In the genomic region with DNA sequence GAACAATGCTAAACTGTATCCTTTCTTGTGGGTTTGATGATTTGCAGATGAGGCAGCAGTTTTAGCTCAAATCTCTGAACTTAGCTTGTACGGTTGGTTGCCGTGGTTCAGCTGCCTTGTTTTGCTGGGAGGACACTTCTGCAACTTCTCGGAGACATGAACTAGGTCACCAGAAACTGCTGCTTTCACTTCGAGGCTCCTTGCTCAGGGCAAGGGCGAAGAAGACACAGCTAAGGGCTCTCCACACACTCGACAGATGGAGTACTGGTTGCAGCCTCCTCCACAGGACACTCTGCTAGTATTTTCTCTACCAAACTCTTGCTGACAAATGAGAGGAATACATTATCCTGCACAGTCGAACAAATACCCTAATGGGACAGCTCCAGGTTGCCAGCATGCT, we compare ENCODE assay signal across 12 mouse cellular contexts.
DNase-seq lines count a peak whose midpoint lies in the region; ATAC-seq lines count a peak whose summit lies in the region.
"Had no signal": no experiment of that assay in that cellular context is flagged by ENCODE, and none has a peak within 500 bp of the region (broad histone marks: within the 10 kb centered on the region; RNA-seq: fewer than 3 reads in every experiment).

No protein-coding gene starts in this region.

- DNase-seq in cerebellum, adult 11 months, result peak; percentile 5
- no peak for DNase-seq in cerebellum, postnatal 25 days
- peak; percentile 15 for DNase-seq in layer of hippocampus, adult 9-11 months
- no peak for DNase-seq in layer of hippocampus, adult 11-12 months (ENCODE audit: low spot score)
- DNase-seq in thymus, postnatal 25 days, result peak; percentile 59
- no peak for DNase-seq in left cerebral cortex, adult 8-10 months (ENCODE audit: low spot score in 2 of 2)
- no peak for DNase-seq in adrenal gland, postnatal 14 days
- DNase-seq: left cerebral cortex, postnatal 4 days; right cerebral cortex, postnatal 4 days had no signal

- peak; percentile 21; the same call in 1 of the 2 replicates for ATAC-seq in common myeloid progenitor, adult 5-6 weeks (replicated peaks; ENCODE audit: low read depth, poor library complexity, severe bottlenecking)
- ATAC-seq: forebrain, embryonic 14.5 days; lung, postnatal 0 days had no signal

Comparison
In these comparisons a context has a peak if more than half of its experiments do, and no peak if none do; other contexts are left out.
1. DNase-seq: peak in cerebellum, adult 11 months (single experiment), layer of hippocampus, adult 9-11 months (single experiment) and thymus, postnatal 25 days (single experiment); none in cerebellum, postnatal 25 days (0 of 2), layer of hippocampus, adult 11-12 months (single experiment), left cerebral cortex, adult 8-10 months (0 of 2) and adrenal gland, postnatal 14 days (single experiment).